Mouse (Mus musculus): ENCODE results near the gene Cpa4.

- TF ChIP-seq CTCF (IDR thresholded peaks at IDR 0.05), result no peak
- no peak for TF ChIP-seq EP300 (IDR thresholded peaks at IDR 0.05)
Observed at GRCm38 (mm10) chr6:30604342-30604867, 36.2 kb downstream of the Cpa4 start.
